Mouse (Mus musculus) embryonic facial prominence, embryonic 15.5 days (tissue): ENCODE measurements around the gene Slc5a10. TPM values are rescaled to one million over a fixed set of nuclear protein-coding genes. Genes with fewer than 3 reads are reported as not detected.

Experiments used
- ATAC-seq: fragments of 200-750 bp; cut with Nextera tagmentation; 2 replicates; pipeline ENCODE4 v1.8.0; 2017; ENCODE audit warnings: low read depth, moderate TSS enrichment; ENCODE audit not compliant: insufficient number of reproducible peaks, low FRiP score, low TSS enrichment
- H3K27ac ChIP-seq: fragments of 300-500 bp; sonication (generic); replicated peaks from 2 replicates; pipeline ENCODE4 v1.5.1; 2015; ENCODE audit warnings: mild to moderate bottlenecking, inconsistent platforms
- H3K27me3 ChIP-seq: fragments of 300-500 bp; sonication (generic); 2 replicates; pipeline ENCODE4 v1.6.1; 2015; ENCODE audit warnings: inconsistent platforms
- H3K36me3 ChIP-seq: fragments of 300-500 bp; sonication (generic); 2 replicates; pipeline ENCODE4 v1.6.1; 2015; ENCODE audit warnings: mild to moderate bottlenecking, inconsistent platforms
- H3K4me1 ChIP-seq: fragments of 300-500 bp; sonication (generic); 2 replicates; pipeline ENCODE4 v1.6.1; 2015; ENCODE audit warnings: inconsistent platforms
- H3K4me2 ChIP-seq: fragments of 300-500 bp; sonication (generic); replicated peaks from 2 replicates; pipeline ENCODE4 v1.6.1; 2015; ENCODE audit warnings: mild to moderate bottlenecking, inconsistent platforms
- H3K4me3 ChIP-seq: fragments of 300-500 bp; sonication (generic); replicated peaks from 2 replicates; pipeline ENCODE4 v1.5.1; 2015; ENCODE audit warnings: mild to moderate bottlenecking, inconsistent platforms
- H3K9ac ChIP-seq: fragments of 300-500 bp; sonication (generic); 2 replicates; pipeline ENCODE4 v1.6.1; 2015; ENCODE audit warnings: inconsistent platforms
- H3K9me3 ChIP-seq: fragments of 300-500 bp; sonication (generic); replicated peaks from 2 replicates; pipeline ENCODE4 v1.6.1; 2016; ENCODE audit warnings: inconsistent platforms
- WGBS: fragments of 180-500 bp; shearing (Covaris S2); methylation state at CpG from one replicate; pipeline ENCODE4 v1.1.7; 2015; 5-methylcytosine and 5-hydroxymethylcytosine counted together
- polyA plus RNA-seq: library from polyadenylated mRNA; unstranded; fragments of >200 nt; fragmentation: Nextera tagmentation; extraction: Ambion mirVana; gene quantifications from 2 replicates; pipeline ENCODE4 v1.2.1, GENCODE M21; 2015

Slc5a10 gene
- 0.12 and 0.15 TPM in 2 replicates for polyA plus RNA-seq

- H3K4me2 ChIP-seq: no peak within 1 kb of the TSS
- WGBS: 80% methylated on average over 3 of the region's 3 CpGs
- H3K9ac ChIP-seq: no peak within 1 kb of the TSS
- H3K36me3 ChIP-seq: no peaks in the 10 kb centered on the region
- H3K27ac ChIP-seq: no peak within 1 kb of the TSS
- H3K9me3 ChIP-seq: no peaks in the 10 kb centered on the region
- no peak for ATAC-seq
- H3K4me1 ChIP-seq: no peaks in the 10 kb centered on the region
- H3K27me3 ChIP-seq: no peaks in the 10 kb centered on the region
- no peak within 1 kb of the TSS for H3K4me3 ChIP-seq
Measured at GRCm38 (mm10) chr11:61720636-61721035, at the start of gene Slc5a10. TSS of gene Slc5a10 (minus strand) at chr11:61720826.

- peak within 1 kb of the TSS; percentile 64 for H3K4me3 ChIP-seq
- peak within 1 kb of the TSS; percentile 56 for H3K4me2 ChIP-seq
- peak within 1 kb of the TSS; percentile 91 for H3K27ac ChIP-seq
- peaks cover 5% of the 10 kb centered on the region; the same call in 1 of the 2 replicates for H3K4me1 ChIP-seq
- no peaks in the 10 kb centered on the region for H3K27me3 ChIP-seq
- WGBS: under 1% methylated on average over 51 of the region's 51 CpGs
- H3K9ac ChIP-seq: peak within 1 kb of the TSS; percentile 76
- no peaks in the 10 kb centered on the region for H3K9me3 ChIP-seq
- no peaks in the 10 kb centered on the region for H3K36me3 ChIP-seq
- peak; percentile 94 for ATAC-seq
Measured at GRCm38 (mm10) chr11:61761584-61762407, 41.2 kb upstream of the Slc5a10 start, which contains the start of gene Prpsap2. TSS of gene Prpsap2 (minus strand) at chr11:61762088.

DNA sequence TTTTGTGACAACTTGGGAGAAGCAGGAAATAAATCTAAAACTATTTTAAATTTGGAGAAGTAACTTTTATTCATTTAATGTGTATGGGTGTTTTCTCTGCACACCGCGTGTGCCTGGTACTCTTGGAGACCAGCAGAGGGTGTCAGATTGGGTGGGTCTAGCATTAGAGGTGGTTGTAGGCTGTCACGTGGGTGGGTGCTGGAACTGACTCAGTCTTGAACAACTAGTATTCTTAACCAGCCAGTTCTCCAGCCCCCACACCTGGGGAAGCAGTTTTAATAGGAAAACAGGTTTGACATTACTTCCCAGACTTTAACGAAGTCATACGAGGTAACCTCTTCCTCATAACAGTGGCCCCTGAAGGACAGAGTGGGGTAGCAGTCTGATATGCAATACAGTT, 39.9 kb upstream of the Slc5a10 start:
- 61% methylated on average over 5 of the region's 5 CpGs for WGBS
- H3K4me2 ChIP-seq: peak overlapping the region; percentile 56
- peaks cover 9% of the 10 kb centered on the region for H3K36me3 ChIP-seq
- H3K9me3 ChIP-seq: no peaks in the 10 kb centered on the region
- H3K27me3 ChIP-seq: no peaks in the 10 kb centered on the region
- H3K27ac ChIP-seq: no peak overlapping the region
- H3K9ac ChIP-seq: no peak overlapping the region
- ATAC-seq: no peak
- H3K4me1 ChIP-seq: peaks cover 5% of the 10 kb centered on the region; the same call in 1 of the 2 replicates
- H3K4me3 ChIP-seq: peak overlapping the region; percentile 64

- Histone ChIP-seq H3K4me2 (no peak overlapping the region), H3K9me3 (no peaks in the 10 kb centered on the region), H3K9ac (no peak overlapping the region), H3K36me3 (peaks cover 37% of the 10 kb centered on the region), H3K27me3 (no peaks in the 10 kb centered on the region), H3K4me1 (peaks cover 5% of the 10 kb centered on the region; the same call in 1 of the 2 replicates), H3K4me3 (no peak overlapping the region), H3K27ac (no peak overlapping the region)
- ATAC-seq: no peak
- WGBS: 85% methylated on average over 2 of the region's 2 CpGs
Measured at GRCm38 (mm10) chr11:61757151-61757550, 36.5 kb upstream of the Slc5a10 start.

GRCm38 (mm10) chr11:61751612-61752011, 31.0 kb upstream of the Slc5a10 start:
- H3K36me3 ChIP-seq: peaks cover 60% of the 10 kb centered on the region
- H3K9ac ChIP-seq: no peak overlapping the region
- no peaks in the 10 kb centered on the region for H3K27me3 ChIP-seq
- H3K4me2 ChIP-seq: no peak overlapping the region
- no peak overlapping the region for H3K27ac ChIP-seq
- no peak for ATAC-seq
- 80% methylated on average over 5 of the region's 5 CpGs for WGBS
- no peaks in the 10 kb centered on the region for H3K4me1 ChIP-seq
- no peak overlapping the region for H3K4me3 ChIP-seq
- H3K9me3 ChIP-seq: no peaks in the 10 kb centered on the region

DNA sequence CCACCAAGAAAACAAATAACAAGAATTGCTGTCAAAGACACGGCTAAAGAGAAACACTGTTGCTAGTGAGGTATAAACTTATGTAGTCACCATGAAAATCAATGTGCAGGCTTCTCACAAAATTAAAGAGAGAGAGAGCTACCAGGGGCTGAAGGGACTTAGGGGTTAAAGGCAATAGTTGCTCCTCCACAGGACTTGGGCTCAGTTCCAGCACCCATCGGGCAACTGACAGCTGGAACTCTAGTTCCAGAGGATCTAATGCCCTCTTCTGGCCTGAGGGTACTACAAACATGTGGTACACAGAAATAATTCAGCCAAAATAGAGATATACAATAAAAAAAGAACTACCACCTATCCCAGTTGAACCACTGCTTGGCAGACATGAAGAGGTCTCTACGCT, 26.5 kb upstream of the Slc5a10 start:
- Histone ChIP-seq H3K36me3 (peaks cover 47% of the 10 kb centered on the region), H3K27me3 (no peaks in the 10 kb centered on the region)
- 47% methylated on average over 3 of the region's 3 CpGs for WGBS

DNA sequence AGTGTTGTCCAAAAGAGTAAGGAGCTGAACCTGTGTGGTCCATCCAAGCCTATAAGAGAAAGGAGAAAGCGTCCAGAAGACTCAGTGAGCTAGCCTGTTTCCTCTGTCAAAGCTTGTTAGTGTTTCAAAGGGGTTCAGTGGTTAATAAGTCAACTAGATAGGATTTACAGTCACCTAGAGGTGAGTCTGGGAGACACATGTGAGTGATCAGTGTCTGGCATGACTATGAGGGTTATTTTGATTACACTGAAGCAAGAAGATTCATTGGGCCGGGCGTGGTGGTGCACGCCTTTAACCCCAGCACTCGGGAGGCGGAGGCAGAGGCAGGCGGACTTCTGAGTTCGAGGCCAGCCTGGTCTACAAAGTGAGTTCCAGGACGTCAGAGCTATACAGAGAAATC, 25.2 kb upstream of the Slc5a10 start:
- 92% methylated on average over 9 of the region's 9 CpGs for WGBS
- Histone ChIP-seq H3K4me3 (no peak overlapping the region), H3K27me3 (no peaks in the 10 kb centered on the region), H3K27ac (no peak overlapping the region), H3K36me3 (peaks cover 43% of the 10 kb centered on the region), H3K4me1 (no peaks in the 10 kb centered on the region), H3K4me2 (no peak overlapping the region), H3K9ac (no peak overlapping the region), H3K9me3 (no peaks in the 10 kb centered on the region)
- no peak for ATAC-seq

More for the DNA sequence above, 26.5 kb upstream of the Slc5a10 start:
- Histone ChIP-seq H3K4me3 (no peak overlapping the region), H3K9ac (no peak overlapping the region), H3K27ac (no peak overlapping the region), H3K9me3 (no peaks in the 10 kb centered on the region), H3K4me2 (no peak overlapping the region), H3K4me1 (no peaks in the 10 kb centered on the region)
- no peak for ATAC-seq

GRCm38 (mm10) chr11:61744460-61744859, 23.8 kb upstream of the Slc5a10 start:
- H3K4me2 ChIP-seq: no peak overlapping the region
- 53% methylated on average over 3 of the region's 3 CpGs for WGBS
- no peak for ATAC-seq
- peaks cover 50% of the 10 kb centered on the region for H3K36me3 ChIP-seq
- no peak overlapping the region for H3K27ac ChIP-seq
- H3K9ac ChIP-seq: no peak overlapping the region
- no peak overlapping the region for H3K4me3 ChIP-seq
- H3K27me3 ChIP-seq: no peaks in the 10 kb centered on the region
- H3K9me3 ChIP-seq: no peaks in the 10 kb centered on the region
- no peaks in the 10 kb centered on the region for H3K4me1 ChIP-seq

- Histone ChIP-seq H3K9me3 (no peaks in the 10 kb centered on the region), H3K4me2 (no peak overlapping the region), H3K27ac (no peak overlapping the region), H3K4me3 (no peak overlapping the region), H3K9ac (no peak overlapping the region), H3K27me3 (no peaks in the 10 kb centered on the region), H3K36me3 (peaks cover 54% of the 10 kb centered on the region), H3K4me1 (no peaks in the 10 kb centered on the region)
- WGBS: 83% methylated on average over 3 of the region's 3 CpGs
- ATAC-seq: no peak
Measured at GRCm38 (mm10) chr11:61743768-61744167, 23.1 kb upstream of the Slc5a10 start.

- no peak for ATAC-seq
- Histone ChIP-seq H3K36me3 (peaks cover 74% of the 10 kb centered on the region), H3K4me1 (no peaks in the 10 kb centered on the region), H3K27me3 (no peaks in the 10 kb centered on the region), H3K27ac (no peak overlapping the region), H3K9me3 (no peaks in the 10 kb centered on the region), H3K9ac (no peak overlapping the region), H3K4me3 (no peak overlapping the region), H3K4me2 (no peak overlapping the region)
- 90% methylated on average over 1 of the region's 1 CpGs for WGBS
Measured at GRCm38 (mm10) chr11:61740500-61740899, 19.9 kb upstream of the Slc5a10 start.

DNA sequence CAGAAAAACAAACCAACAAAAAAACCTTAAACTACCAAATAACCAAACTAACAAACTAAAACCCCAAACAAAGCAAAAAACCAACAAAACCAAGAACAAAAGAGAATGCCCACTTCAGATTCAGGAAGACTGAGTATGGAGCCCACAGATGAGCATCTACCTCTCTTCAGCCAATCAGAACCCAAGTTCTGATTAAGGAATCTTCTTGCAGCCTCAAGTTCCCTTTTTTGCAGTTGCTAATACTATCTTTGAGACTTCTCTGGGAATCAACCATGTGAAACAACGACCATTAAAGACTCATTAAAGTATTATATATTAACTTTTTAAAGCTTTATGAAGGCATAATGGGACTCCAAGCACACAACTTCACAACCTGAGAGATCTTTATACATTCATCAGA, 16.7 kb upstream of the Slc5a10 start:
- 93% methylated on average over 1 of the region's 1 CpGs for WGBS
- H3K36me3 ChIP-seq: peaks cover 86% of the 10 kb centered on the region

GRCm38 (mm10) chr11:61732672-61733071, 12.0 kb upstream of the Slc5a10 start:
- H3K36me3 ChIP-seq: peaks cover 86% of the 10 kb centered on the region
- ATAC-seq: no peak
- no peaks in the 10 kb centered on the region for H3K27me3 ChIP-seq
- 87% methylated on average over 7 of the region's 7 CpGs for WGBS
- H3K4me2 ChIP-seq: no peak overlapping the region
- H3K4me3 ChIP-seq: no peak overlapping the region
- H3K4me1 ChIP-seq: no peaks in the 10 kb centered on the region
- H3K27ac ChIP-seq: no peak overlapping the region
- no peaks in the 10 kb centered on the region for H3K9me3 ChIP-seq
- no peak overlapping the region for H3K9ac ChIP-seq

More for the DNA sequence above, 16.7 kb upstream of the Slc5a10 start:
- Histone ChIP-seq H3K4me1 (no peaks in the 10 kb centered on the region), H3K27me3 (no peaks in the 10 kb centered on the region), H3K4me3 (no peak overlapping the region), H3K9ac (no peak overlapping the region), H3K4me2 (no peak overlapping the region), H3K9me3 (no peaks in the 10 kb centered on the region), H3K27ac (no peak overlapping the region)
- no peak for ATAC-seq
